Mouse (Mus musculus) cerebellum, adult 18-20 months (tissue): ENCODE results near the gene Hs6st2.
A peak's percentile ranks its signal among the peaks of the same experiment; 100 is the strongest.

Source experiments
- DNase-seq, 2 experiments: peaks; one replicate each; pipeline ENCODE4 v3.0.0; 2021

The Hs6st2 gene

DNA sequence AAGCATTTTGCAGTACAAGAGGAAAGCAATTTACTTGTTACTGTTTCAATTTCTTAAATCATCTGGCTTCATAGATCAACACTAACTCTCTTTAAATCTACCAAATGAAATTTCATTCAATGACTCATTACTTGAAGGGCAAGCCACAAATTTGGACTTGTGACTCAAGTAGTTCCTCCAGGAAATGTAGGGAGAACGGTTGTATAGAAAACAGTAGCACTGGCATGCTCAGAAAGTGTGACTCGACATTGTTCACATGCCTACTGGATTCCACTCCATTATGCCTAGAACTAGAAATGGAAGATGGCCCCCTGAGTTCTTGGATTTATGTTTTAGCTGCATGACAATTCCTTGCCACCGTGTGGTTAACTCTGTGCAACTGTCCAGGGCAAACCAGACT, 100.0 kb downstream of the Hs6st2 start:
- no peak for DNase-seq

GRCm38 (mm10) chrX:51561880-51562279, 119.8 kb downstream of the Hs6st2 start:
- no peak for DNase-seq

DNA sequence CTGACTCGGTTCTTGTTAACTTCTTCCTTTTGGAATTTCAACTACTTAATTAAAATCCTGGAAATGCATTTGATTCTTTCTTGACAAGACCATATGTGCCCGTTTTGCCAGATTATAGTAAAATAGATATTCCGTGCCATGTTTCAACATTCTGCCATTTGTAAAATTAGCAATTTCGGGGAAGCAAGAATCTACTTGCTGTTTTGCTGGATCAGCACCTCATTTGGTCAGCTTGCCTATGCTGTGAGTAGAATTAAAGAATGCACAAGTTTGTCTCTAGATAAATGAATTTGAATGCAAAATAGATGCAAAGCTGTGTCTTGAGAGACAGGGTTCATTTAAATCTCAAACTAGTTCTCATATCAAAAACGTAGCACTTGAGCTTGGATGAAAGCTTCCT, 142.0 kb downstream of the Hs6st2 start:
- no peak for DNase-seq

- no peak for DNase-seq
Measured at GRCm38 (mm10) chrX:51537082-51537481, 144.6 kb downstream of the Hs6st2 start.

DNA sequence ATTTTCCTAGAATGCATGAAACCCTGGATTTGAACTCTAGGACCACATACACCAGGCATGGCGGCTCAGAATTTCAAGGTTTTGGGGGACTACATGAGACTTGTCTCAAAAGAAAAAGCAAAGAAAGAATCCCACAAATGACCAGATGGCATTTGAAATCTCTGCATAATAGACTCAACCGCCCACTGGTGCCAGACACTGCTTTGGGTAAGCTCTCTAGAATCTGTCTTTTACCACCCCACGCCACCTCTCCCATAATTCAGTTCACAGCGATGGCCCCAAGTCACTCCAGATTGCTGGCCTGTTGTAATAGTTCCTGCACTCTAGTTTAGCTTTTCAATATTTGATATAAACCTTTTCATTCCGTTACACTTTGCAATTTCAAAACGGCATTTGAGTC, 146.4 kb downstream of the Hs6st2 start:
- DNase-seq = no peak

DNA sequence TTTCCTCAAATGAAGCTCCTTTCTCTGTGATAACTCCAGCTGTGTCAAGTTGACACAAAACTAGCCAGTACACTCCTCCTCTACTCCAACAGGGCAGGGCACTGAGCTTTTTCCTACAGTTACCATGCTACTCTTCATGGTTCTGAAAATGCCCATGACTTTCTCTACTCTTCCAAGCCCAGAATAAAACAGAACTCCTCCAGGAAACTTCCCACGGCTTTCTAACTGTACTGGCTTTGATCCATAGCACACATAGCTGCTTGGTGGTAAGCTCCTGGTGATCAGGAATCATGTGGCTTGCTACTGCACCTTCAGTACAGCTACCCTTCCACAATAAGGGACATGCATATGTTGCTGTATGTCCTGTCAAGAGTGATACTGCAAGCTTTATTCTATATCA, 150.5 kb downstream of the Hs6st2 start:
- DNase-seq = no peak

DNA sequence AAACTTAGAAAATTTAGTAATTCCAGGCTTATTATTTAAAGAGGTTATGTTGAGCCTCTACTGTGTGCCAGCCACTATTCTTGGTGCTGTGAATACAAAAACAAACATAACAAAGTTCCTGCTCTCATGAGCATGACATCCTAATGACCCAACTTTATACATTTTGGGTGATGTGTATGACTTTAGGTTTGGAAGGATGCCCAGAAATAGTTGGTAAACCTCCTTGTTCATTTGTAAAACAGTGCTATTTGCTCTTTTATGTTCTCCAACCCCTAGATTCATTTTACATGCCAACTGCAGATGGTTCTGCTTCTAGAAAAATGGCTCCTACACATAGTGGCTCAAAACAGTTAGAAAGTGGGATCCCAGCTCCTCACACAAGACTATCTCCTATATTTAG, 153.1 kb downstream of the Hs6st2 start:
- DNase-seq = no peak

GRCm38 (mm10) chrX:51514831-51515230, 166.8 kb downstream of the Hs6st2 start:
- DNase-seq = no peak

- no peak for DNase-seq
Measured at GRCm38 (mm10) chrX:51506526-51506925, 175.1 kb downstream of the Hs6st2 start.

GRCm38 (mm10) chrX:51505691-51506090, 176.0 kb downstream of the Hs6st2 start:
- DNase-seq = peak; percentile 76

DNA sequence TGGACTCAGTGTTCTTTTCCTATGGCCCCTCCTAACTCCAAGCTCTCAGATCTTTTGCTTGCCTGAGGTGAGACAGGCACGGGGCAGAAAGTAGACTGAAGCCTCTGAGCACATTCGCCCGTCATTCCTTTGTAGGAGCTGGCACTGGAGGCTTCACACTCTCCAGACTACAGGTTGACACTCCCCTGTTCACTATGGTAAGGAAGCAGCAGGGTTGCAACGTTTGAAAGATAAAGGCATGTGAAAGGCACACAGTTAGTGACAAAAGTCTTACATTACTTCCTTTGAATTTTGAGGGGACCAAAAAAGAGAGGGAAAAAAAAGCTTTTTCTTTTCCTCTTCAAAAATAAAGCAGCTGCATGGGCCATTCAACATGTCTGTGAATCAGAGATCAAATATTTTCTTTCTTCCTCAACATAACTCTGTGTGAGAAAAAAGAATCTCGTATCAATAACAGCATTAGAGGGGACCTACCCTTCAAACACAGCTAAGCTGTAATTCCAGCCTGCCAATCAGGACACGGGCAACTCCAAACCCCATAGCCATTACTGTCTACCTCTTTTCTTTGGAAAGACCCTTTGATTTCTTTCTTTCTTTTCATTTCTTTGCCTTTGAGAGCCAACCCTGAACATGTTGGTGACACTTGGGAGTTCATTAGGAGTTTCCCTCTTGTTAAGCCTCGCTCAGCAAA, 177.7 kb downstream of the Hs6st2 start:
- DNase-seq = no peak

- DNase-seq = no peak
Measured at GRCm38 (mm10) chrX:51497831-51498230, 183.8 kb downstream of the Hs6st2 start.

DNA sequence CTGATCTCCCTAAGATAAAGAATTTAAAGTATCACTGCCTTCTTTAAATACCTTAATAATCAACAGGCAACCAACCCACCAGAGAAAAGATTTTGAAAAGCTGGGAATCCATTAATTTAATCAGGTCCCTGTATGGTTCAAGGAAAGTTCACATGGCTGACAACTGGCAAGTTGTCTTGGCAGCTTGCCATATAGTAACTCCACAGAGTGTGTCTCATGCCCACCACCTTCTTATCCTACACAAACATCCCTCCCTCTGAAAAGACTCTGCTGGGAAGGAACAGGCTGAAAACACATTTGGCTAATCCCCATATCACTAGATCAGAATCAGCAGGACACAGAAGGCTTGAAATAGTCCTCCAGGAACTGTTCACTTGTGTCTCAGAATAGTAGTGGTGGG, 193.3 kb downstream of the Hs6st2 start:
- DNase-seq = no peak

GRCm38 (mm10) chrX:51469411-51469810, 212.2 kb downstream of the Hs6st2 start:
- DNase-seq = no peak

DNA sequence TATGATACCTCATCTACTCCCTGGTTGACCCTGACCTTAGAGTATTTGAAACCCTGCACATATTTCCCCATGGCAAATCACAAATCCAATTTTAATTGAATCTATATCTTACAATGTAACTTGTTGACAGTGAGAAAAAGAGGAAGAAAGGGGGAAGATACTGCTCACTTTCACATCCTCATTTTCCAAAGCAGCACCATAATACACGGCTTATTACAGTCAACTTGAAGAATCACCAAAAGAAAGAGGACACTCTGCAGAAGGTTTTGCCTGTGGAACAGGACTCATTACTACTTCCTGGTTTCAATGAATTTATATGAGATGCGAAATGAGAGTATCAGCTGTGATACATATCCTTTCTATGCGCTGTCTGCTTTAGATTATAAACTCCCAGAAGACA, 220.2 kb downstream of the Hs6st2 start:
- DNase-seq = no peak

DNA sequence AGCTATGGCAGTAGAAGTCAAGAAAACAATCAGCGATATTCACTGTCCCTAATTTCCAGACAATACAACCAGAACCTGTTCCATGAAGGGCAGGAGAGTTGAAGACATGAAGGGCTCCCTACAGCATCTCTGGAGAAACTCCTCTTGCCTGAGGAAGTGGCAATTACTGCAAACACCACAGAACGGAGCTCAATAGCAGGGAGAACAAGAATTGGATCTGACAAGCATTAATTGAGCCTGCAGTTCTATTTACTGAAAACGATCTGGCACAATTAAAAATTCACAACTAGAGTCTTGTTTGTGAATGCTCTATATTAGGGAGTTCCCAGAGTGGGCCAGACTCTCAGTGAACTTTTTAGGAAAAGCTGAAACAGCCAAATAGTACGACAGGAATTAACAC, 238.3 kb downstream of the Hs6st2 start:
- no peak for DNase-seq

DNA sequence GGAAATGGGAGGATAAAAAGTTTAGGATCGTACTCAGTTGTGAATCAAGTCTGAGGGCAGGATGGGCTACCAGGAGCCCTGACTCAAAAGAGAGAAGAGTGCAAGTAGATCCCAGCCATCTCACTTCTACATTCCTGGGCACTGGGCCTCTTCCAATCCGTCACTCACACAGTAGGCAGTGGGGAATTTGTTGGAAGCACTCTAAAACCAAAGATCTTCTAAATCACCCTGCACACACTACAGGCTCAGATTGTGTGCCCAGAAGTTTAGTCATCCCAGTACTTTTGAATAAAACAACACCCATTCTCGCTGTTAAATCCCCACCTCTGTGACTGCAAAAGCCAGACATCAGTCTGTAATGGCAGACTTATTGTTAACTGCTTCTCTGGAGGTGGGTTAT, 249.9 kb downstream of the Hs6st2 start:
- DNase-seq = no peak

GRCm38 (mm10) chrX:51425031-51425430, 256.6 kb downstream of the Hs6st2 start:
- DNase-seq = no peak

GRCm38 (mm10) chrX:51410289-51410688, 271.4 kb downstream of the Hs6st2 start:
- no peak for DNase-seq

GRCm38 (mm10) chrX:51397457-51397856, 284.2 kb downstream of the Hs6st2 start:
- peak in 1 of 2 experiments; percentile 4 for DNase-seq

GRCm38 (mm10) chrX:51374670-51375069, 307.0 kb downstream of the Hs6st2 start:
- peak; percentile 57 to 72 for DNase-seq

DNA sequence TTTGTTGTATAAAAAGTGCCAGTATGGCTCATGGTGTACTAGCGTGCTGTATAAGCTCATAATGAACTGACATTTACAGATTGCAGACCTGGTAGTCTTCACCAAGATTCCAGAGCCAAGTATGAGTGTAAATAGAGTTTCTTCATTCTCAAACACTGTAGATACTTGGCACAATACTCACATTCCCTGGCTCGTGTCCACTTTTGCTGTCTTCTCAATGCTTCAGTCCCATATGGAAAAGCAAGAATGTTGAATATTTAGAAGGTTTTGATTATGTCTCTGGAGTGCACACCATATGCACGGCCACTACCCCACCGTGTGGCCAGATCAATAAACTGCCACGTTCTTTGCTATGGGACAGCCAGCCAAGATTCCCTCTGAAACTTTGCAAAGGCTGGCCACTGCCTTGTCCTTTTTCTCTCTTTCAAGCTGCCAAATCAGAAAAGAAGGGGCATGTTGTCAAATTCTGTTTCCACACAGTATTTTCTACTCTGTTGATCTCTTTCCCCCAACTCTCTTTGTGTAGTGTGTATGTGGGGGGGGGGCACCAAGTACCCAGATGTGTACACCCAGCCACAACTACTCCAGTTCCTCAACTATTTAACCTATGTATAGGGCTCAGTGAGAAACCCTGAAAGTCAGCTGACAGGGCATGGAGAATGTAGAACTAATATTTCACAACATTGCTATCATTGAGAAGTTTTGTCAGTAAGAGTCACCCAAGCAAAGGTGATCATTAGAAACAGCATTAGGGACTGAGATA, 309.0 kb downstream of the Hs6st2 start:
- DNase-seq = no peak

DNA sequence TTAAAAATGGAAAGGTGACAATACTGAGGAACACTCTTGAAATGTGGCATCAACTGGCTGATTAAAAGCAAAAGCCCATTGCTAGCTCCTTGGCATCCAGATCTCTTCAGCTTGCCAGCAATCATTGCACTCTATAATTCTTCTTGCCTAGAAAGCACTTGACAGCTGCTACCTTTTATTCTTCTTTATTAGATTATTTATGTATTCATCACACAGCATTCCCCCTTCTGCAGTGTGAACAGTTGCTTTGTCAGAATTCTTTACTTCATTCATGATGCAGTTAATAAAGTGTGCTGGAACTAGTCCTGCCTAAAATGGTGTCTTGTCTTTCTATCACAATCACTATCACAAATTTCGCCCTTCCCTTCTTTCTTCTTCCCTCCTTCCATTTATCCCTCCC, 332.0 kb downstream of the Hs6st2 start:
- DNase-seq = no peak

DNA sequence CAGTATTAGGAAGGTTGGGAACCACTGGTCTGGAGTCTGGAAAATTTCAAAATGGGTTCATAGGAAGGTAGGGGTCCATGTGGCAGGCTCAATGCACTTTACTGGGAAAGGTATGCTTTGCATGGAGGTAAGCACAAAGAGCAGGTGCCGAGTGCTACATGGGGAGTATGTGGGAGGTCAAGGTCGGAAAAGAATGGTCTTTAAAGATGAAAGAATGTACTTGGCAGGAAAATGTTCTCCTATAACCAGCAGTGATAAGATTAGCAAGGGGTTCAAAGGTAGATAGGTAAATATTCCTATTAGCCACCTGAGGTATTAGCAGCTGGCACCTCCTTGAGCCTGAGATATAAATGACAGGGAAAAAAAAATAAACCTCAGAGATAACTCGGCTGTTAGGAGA, 338.1 kb downstream of the Hs6st2 start:
- no peak for DNase-seq
